Mouse (Mus musculus) urinary bladder, adult 2 months (tissue): ENCODE measurements around the gene Dolpp1. TPM values are rescaled to one million over a fixed set of nuclear protein-coding genes. Genes with fewer than 3 reads are reported as not detected.

ENCODE experiments used
- DNase-seq: peaks from one replicate; pipeline ENCODE4 v3.0.0; 2022; ENCODE audit warnings: low spot score
- polyA plus RNA-seq: library from polyadenylated mRNA; depleted of rRNA; stranded (reverse); fragments of >200 nt; gene quantifications from 2 replicates; pipeline ENCODE4 v1.2.3, GENCODE M21; 2012; rRNA removed

Dolpp1 gene
- polyA plus RNA-seq: 18.9 and 27.3 TPM in 2 replicates

DNA sequence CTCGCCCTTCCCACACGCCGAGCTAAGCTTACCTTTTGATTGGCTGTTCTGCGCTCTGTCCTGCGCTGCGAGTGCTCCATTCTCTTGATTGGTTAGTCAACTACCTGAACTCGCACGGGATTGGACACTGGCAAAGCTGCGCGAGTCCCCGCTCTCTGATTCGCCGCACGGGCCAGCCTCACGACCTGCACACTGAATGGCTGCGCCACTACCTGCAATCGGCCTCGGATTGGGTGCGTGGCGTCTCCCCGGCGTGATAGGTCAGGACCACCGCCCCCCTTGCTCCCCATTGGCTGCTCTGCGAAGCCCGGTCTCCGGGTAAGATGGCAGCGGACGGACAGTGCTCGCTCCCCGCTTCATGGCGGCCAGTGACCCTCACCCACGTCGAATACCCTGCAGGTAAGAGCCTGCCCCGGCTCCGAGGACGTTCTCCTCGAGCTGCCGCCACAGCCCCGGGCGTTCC lies at the start of gene Dolpp1:
Gene Dolpp1, plus strand, starts transcription at position 141 of the 463 bp plus-strand sequence.
- peak; percentile 92 for DNase-seq

- DNase-seq: no peak
Measured at GRCm38 (mm10) chr2:30342544-30342943, 49.5 kb upstream of the Dolpp1 start.

DNA sequence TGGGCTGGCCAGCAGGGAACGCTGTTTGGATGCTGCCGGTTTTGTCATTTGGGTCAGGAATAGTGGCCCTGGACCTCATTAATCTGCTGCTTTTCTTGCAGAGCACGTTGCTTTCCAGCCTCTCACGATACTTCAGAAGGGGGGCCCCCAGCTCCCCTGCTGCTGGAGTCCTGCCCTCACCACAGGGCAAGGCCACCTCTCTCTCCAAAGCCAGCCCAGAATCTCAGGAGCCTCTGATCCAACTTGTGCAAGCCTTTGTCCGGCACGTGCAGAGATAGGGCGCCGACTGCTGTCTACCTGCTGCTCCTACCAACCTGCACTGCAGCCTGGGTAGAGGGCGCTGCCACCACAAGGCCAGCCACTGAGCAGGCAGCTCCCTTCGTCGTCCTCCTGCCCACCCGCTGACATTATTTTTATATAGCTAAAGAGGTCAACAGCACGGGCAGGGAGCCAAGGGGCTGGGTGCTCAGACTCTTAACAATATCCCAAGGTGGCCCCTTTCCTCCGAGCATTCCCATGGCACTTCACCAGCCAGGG lies 48.4 kb upstream of the Dolpp1 start:
- DNase-seq: no peak

GRCm38 (mm10) chr2:30345971-30346676 lies 45.9 kb upstream of the Dolpp1 start:
- DNase-seq: no peak

GRCm38 (mm10) chr2:30349196-30349595 lies 42.9 kb upstream of the Dolpp1 start:
- no peak for DNase-seq

GRCm38 (mm10) chr2:30351149-30351548 lies 40.9 kb upstream of the Dolpp1 start:
- no peak for DNase-seq

- no peak for DNase-seq
Measured at GRCm38 (mm10) chr2:30355861-30356260, 36.2 kb upstream of the Dolpp1 start.

DNA sequence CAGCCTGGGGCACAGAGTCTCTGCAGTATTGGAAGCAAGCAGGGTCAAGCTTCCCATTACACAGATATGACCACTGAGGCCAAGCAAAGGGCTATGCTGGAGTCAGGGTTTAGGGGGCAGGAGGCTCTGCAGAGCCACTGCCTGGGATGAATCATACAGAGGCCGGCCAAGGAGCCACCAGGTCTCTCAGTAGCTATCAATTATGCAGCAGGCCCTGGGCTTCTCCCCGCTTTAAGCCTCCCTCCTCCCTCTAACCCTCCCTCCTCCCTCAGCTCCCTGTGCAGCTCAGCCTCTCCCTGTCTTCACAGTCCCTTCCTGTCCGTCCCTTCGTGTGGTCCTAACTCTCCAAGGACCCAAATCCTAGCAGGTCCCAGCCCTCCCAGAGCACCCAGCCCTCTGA lies 35.8 kb upstream of the Dolpp1 start:
- DNase-seq: no peak

- DNase-seq: no peak
Measured at GRCm38 (mm10) chr2:30356906-30357305, 35.1 kb upstream of the Dolpp1 start.

DNA sequence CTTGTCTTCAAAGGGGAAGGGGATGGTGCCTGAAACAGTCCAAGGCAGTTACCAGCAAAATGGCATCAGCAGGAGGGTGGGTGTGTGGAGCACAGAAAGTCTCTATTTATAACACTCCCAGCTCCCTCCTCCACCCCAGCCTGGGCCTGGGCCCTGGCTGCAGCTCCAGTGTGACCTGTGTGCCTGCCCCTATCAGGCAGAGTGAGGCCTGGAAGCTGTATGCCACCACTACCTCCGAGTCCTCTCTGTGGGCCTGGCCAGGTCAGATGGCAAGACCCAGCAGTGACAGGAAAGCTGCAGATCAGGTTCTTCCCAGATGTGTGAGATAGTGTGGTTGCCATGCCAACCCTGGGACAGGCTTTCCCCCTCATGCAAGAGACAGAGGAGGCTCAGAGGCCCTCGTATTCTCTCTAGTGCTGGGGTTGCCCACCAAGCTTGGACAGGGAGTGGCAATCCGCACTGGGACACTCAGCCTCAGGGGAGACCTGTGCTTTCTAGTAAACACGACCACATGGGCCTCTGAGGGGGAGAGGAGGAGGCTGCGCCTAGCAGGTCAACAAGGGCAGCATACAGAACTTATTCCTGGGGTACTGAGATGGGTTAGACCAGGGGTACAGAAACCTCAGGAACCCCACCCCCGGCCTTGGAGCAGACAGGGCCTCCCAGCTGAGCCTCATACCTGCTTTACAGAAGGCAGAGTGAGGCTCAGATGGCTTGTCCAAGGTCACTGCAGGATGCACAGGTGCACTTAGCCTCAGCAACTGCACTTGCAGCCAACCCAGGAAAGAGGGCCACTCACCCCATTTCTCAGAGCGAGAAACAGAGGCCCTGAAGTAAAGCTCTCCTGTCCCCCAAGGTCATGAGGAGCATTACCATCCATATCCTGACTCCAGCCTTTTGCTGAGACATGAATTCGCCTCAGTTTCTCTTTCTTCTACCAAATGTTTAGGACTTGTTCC lies 34.2 kb upstream of the Dolpp1 start:
- DNase-seq: no peak

DNA sequence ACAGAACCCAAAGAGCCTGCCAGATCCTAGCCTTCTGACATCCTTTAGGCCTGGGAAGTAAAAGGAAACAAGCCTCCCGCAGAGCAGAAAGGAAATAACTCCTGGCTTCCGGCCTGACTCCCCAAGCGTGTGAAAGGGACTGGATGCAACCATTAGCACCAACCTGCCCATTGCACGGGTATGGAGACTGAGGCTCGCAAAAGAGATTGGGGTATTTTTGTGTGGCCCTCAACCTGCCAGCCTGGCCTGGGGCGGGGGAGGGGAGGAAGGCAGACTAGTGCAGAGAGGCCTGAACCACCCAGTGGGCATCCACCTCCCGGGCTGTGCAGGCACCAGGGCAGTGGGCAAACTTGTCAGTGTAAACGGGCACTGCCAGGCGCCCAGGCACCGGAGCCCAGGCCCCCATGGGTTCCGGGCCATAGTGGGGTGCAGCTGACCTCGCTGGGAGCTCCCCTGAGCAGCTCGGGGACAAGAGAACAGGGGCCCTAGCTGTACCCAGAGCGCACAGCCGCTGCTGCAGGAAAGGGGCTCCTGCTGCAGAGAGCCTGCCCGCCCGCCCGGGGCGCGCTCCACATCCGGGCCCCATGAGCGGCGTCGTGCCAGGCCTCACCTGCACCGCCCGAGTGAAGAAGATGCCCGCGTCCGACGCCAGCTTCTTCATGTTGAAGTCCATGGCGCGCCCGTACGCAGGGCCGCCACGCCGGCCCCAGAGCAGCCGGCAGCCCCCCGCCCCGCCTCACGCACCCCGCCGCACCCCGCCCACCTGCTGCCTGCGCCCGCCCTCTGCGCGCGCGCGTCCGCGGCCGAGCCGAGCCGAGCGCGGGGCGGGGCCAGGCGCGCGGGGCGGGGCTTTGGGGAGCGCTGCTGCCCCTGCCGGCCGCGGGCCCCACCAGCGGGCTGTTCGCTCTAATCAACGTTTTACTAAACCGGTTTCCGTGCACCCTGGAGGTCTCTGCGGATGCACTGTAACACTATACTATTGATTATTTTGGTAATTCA lies 33.2 kb upstream of the Dolpp1 start, which contains the start of gene Sh3glb2:
Gene Sh3glb2, minus strand, starts transcription at position 805 of the 999 bp plus-strand sequence.
- DNase-seq: peak; percentile 69

- no peak for DNase-seq
Measured at GRCm38 (mm10) chr2:30360626-30361025, 31.4 kb upstream of the Dolpp1 start.

DNA sequence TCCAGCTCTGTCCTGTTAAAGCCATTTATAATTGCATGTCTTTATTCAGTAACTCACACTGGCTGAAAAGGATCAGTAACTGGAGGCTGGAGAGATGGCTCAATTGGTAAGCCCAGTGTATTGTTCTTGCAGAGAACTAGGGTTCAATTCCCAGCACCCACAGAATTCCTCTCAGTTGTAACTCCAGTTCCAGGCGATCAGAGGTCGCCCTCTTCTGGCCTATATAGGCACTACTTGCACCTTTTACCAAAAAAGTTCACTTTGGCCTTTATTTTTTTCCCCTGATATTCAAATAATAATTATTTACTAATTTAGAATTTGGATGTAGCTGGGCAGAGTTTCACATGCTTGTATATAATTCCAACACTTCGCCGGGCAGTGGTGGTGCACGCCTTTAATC lies 29.2 kb upstream of the Dolpp1 start:
- DNase-seq: no peak

DNA sequence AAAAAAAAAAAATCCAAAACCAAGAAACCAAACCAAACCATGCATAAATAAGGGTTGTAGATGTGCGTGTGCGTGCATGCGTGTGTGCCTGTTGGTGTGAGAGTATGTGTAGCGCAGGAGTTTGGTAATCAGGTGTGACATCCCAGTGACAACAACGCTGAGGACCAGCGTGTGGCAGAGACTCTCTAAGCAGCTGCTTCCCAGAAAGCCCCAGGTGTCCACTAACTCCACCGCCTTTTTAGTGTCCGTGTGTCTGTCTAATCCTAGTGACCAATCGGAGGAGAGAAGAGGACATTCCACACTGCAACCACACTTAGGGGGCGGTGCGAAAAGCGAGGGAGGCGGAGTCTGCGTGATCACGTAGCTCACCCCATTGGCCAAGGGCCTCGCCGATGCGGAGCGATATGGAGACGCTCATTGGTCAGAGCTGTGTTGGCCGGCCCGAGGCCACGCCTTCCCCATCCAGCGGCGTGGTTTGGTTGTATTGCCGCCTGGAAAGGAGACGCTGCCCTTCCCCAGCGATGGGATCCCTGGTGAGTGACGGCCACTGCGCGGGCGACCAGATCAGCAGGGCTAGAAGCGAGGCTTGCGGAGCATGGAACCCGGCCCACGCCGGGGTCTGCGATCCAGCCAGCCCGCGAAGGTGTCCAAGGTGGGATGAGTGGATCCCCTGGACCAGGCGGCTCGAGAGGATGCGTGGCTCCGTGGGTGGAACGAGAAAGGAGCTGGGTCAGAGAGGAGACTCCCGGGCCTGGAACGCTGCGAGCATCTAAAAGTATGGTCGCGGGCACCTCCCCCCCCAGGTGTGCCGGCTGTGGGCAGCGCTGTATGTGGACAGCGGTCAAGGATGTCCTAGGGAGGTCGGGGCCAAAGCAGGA lies 28.0 kb upstream of the Dolpp1 start, which contains the start of gene Miga2:
Gene Miga2, plus strand, starts transcription at position 461 of the 878 bp plus-strand sequence.
- peak; percentile 88 for DNase-seq

DNA sequence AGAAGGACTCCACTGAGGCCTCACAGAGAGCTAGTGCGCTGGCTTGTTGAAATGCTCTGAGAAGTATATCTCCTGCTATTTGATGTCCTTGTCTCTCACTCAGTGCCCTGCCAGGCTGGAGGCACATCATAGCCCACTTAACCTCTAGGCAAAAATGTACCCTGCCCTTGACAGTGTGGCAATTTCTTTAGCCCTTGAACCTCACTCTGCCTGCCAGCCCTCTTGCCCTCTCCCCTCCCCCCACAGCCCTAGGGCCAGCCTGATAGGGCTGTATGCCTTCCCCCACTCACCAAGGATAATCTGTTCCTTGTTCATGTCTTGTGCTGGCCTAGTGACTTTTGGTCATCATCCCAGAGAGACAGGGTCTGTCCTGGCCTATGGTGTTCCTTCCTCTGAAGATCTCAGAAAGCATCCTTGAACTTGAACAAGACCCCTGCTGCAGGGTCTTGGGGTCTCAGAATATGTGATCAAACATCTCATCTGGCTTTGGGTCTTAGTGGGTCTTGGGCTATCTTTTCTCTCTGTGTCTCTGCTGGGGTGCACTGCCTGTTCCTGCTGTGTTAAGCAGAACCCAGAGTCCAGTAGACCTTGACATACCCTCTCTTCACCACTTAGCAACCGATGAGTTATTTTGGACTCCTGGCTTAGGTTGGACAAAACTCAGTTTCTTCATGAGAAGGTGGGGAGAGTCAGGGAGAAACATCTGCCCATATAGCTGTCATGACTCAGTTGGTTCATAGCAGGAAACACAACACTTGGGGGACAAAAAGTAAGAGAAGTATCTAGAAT lies 26.6 kb upstream of the Dolpp1 start:
- no peak for DNase-seq

DNA sequence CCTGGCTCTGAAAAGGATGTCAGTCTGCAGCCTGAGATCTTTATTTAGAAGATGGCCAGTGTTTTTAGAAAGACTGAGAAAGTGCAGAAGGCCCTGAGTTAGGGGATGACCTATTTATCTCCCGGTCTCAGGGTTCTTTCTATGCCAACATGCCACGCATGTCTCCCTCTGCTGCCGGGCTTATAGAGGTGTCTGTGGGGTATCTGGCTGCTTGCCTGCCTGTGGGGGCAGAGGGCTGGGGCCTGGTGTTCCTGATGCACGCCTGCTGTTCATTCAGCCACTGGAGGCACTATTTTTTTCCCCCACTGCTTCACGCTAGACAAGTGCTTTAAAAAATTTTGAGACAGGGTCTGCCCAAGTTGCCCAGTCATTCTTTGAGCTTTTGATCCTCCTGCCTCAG lies 25.9 kb upstream of the Dolpp1 start:
- no peak for DNase-seq

- no peak for DNase-seq
Measured at GRCm38 (mm10) chr2:30371544-30371943, 20.5 kb upstream of the Dolpp1 start.

GRCm38 (mm10) chr2:30372726-30373125 lies 19.3 kb upstream of the Dolpp1 start:
- DNase-seq: no peak

GRCm38 (mm10) chr2:30375893-30376292 lies 16.2 kb upstream of the Dolpp1 start:
- no peak for DNase-seq
